Mouse (Mus musculus): ENCODE data around the gene Sectm1b. TPM values are rescaled to one million over a fixed set of nuclear protein-coding genes. Genes with fewer than 3 reads are reported as not detected.
"Not testable (repeated sequence)": the region's sequence is repeated elsewhere in the genome, so short reads cannot be mapped to it uniquely, and the experiment has no call there.

Gene Sectm1b
- total RNA-seq, 2 experiments from 2014 or later: not detected

- ATAC-seq (replicated peaks; ENCODE audit: poor library complexity): peak; percentile 52
Measured at GRCm38 (mm10) chr11:121075655-121076054, 12.3 kb upstream of the Sectm1b start.

GRCm38 (mm10) chr11:121069662-121070061 is 6.3 kb upstream of the Sectm1b start:
- ATAC-seq (replicated peaks; ENCODE audit: poor library complexity): not testable (repeated sequence)

GRCm38 (mm10) chr11:121067895-121068294 is 4.5 kb upstream of the Sectm1b start:
- ATAC-seq (replicated peaks; ENCODE audit: poor library complexity): no peak

- ATAC-seq (replicated peaks; ENCODE audit: poor library complexity): no peak
Measured at GRCm38 (mm10) chr11:121064197-121064596, 828 bp upstream of the Sectm1b start.

DNA sequence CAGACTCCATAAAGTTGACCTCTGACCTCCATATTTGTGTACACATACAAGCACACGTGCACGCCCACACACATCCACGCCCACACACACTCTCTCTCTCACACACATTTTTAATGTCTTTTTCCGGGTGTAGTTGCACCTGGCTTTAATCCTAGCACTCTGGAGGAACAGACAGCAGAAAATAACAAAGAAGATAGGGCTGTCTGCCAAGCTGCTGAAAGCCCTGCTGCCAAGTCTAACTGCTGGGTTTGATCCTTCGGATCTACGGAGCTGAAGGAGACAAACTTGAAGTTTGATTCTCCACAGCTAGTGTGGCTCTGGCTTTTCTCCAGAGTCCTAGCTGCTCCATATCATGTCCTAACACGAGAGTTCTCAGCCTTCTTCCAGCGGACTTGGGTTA is 1.8 kb downstream of the Sectm1b start:
- ATAC-seq (replicated peaks; ENCODE audit: poor library complexity): no peak

DNA sequence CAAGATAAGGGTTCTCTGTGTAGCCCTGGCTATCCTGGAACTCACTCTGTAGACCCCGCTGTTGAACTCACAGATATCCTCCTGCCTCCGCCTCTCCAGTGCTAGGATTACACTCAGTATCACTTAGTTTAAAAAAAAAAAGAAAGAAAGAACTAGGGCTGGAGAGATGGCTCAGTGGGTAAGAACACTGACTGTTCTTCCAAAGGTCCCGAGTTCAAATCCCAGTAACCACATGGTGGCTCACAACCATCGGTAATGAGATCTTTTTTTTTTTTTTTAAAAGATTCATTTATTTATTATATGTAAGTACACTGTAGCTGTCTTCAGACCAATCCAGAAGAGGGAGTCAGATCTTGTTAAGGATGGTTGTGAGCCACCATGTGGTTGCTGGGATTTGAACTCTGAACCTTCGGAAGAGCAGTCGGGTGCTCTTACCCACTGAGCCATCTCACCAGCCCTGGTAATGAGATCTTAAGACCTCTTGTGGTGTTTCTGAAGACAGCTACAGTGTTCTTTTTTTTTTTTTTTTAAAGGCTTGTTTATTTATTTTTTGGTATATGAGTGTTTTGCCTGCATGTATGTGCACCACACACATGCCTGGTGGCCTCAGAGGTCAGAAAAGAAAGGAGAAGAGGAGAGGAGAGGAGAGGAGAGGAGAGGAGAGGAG is 2.8 kb downstream of the Sectm1b start:
- ATAC-seq (replicated peaks; ENCODE audit: poor library complexity): not testable (repeated sequence)

DNA sequence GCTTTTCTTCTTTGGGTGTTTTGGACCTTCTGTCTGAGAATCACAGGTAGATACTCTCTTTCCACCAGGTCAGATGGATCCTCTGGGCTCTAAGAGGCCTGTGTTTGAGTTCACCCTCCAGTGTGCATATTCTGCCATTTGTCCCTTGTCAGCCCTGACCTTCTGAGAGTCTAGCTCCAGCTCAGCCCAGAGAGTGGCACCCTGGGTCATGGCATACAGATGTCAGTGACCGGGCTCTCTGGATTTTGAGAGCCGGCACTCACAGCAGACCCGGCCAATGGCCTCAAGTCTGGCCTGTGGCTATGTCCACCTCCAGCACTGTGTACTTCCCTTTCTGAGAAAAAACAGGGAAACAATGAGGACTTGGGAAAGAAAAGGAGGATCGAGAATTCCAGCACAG is 3.9 kb downstream of the Sectm1b start:
- ATAC-seq (replicated peaks; ENCODE audit: poor library complexity): no peak

GRCm38 (mm10) chr11:121058956-121059355 is 4.4 kb downstream of the Sectm1b start:
- no peak for ATAC-seq (replicated peaks; ENCODE audit: poor library complexity)

DNA sequence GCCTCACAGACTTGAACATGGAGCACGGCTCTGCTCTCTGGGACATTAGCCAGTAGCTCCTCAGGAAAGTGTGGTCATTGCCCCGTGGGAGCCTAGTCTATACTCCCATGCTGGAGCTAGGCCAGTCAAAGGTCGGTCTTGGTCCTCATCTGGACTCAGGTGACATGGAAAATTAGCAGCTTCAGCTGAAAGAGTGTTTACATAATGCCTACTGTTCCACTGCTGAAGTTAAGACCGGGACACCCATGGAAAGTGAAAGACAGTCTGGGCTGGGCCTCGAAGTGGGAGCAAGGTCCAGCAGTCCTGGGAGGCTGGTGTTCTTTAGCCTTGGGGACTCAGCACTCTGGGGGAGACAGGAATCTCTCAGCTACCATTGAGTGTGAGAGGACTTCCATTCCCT is 5.2 kb downstream of the Sectm1b start:
- no peak for ATAC-seq (replicated peaks; ENCODE audit: poor library complexity)

DNA sequence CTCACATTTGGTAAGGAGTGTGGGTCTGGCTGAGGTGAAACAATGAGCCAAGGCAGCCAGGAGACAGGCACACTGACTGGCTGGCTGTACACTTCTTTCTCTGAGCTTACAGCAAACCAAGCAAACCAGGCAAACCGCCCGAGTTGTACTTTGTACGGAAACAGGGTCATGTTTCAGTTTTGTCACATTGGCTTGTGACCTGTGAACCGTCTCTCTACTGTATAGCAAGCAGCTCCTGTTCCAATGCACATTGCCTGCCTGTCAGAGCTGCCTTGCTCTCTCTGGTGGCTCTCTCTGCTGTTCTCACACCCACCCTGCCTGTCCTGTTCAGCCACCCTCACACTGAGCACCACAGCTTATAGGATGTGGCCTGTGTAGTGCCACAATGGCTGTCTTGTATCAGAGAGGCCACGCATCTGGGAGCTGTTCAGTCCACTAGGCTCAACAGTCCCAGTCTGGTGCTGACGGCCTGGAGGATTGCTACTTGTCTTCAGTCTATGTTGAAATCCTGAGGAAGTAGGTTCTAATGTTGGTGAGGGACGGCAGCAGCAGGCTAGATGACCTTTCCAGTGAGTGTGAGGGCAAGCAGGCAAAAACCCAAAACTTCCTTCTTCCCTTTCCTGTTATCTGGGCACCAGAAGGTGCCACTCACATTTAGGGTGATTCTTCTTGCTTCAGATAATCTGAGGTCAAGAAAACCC is 6.7 kb downstream of the Sectm1b start:
- peak; percentile 55 for ATAC-seq (replicated peaks; ENCODE audit: poor library complexity)

DNA sequence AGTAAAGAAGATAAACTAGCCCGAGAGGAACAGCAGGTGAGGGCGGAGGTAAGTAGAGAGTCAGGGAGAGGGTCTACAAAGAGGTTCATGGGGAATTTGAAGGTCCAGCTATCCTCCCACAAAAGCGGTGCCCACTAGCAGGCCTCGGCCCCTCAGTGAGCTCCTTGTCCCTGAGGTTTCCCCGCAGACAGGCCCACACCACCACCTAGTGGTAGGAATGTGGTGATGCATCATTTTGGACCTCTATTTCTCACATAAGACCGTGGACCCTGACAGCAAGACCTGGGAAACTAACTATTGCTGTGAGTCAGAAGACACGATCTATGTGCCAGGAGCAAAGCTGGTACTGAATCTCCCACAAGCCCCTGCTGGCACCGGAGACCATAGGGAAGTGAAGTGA is 9.8 kb downstream of the Sectm1b start:
- peak; percentile 97 for ATAC-seq (replicated peaks; ENCODE audit: poor library complexity)

- ATAC-seq (replicated peaks; ENCODE audit: poor library complexity): no peak
Measured at GRCm38 (mm10) chr11:121052387-121052786, 11.0 kb downstream of the Sectm1b start.

DNA sequence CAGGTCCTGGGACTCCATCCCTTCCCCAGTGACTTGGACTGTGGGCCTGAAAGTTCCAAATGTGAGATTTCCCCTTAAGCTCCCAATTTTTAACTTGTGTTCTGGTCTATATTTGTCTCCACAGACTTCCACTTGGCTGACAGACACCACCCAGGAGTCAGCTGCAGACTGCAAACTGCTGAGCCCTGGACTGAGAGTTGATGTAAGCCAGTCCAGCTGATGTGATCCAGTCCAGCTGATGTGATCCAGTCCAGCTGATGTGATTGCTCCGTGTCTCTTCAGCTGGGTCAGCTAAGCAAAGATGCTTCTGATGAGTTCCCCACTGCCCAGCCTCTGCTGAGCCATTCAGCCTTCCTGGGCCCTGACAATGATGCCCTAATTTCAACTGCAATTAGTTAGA is 11.6 kb downstream of the Sectm1b start:
- no peak for ATAC-seq (replicated peaks; ENCODE audit: poor library complexity)

GRCm38 (mm10) chr11:121049840-121050239 is 13.5 kb downstream of the Sectm1b start:
- ATAC-seq (replicated peaks; ENCODE audit: poor library complexity): no peak

- peak; percentile 69 for ATAC-seq (replicated peaks; ENCODE audit: poor library complexity)
Measured at GRCm38 (mm10) chr11:121047826-121048399, 15.5 kb downstream of the Sectm1b start.

- no peak for ATAC-seq (replicated peaks; ENCODE audit: poor library complexity)
Measured at GRCm38 (mm10) chr11:121045286-121045685, 18.1 kb downstream of the Sectm1b start.

DNA sequence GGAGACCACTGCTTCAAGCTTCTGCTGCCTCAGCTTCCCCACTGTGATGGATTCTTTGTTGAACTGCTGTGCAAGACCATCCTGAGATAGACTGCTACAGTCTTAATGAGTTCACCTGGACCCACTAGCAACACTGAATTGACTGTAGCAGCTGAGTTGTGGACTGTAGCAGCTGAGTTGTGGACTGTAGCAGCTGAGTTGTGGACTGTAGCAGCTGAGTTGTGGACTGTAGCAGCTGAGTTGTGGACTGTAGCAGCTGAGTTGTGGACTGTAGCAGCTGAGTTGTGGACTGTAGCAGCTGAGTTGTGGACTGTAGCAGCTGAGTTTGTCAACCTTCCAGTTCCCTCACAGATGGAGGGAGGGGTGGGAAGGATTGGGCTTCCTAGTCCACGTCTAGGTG is 20.3 kb downstream of the Sectm1b start:
- not testable (repeated sequence) for ATAC-seq (replicated peaks; ENCODE audit: poor library complexity)

DNA sequence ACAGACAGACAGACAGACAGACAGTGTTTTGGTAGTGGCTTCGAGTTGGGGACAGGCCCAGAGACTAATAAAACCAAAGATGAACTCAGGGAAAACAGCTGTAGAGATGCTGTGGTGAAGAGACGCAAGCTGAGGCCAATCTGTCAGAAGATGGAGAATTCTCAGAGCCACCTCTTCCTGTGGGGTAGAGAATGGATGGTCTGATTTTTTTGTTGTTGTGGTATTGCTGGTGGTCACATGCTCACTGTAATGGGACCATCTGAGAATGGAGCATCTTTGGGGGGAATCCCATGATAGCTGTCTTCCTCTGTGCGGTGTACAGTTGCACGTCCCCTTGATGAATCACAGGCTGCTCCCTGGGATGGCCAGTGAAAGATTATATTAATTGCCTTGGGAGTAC is 20.9 kb downstream of the Sectm1b start:
- ATAC-seq (replicated peaks; ENCODE audit: poor library complexity): no peak

GRCm38 (mm10) chr11:121041636-121042035 is 21.7 kb downstream of the Sectm1b start:
- no peak for ATAC-seq (replicated peaks; ENCODE audit: poor library complexity)

- ATAC-seq (replicated peaks; ENCODE audit: poor library complexity): peak; percentile 90
Measured at GRCm38 (mm10) chr11:121041212-121041611, 22.2 kb downstream of the Sectm1b start.

GRCm38 (mm10) chr11:121039302-121039701 is 24.1 kb downstream of the Sectm1b start, which contains the start of gene Cd7:
Gene Cd7 (minus strand): TSS chr11:121039418.
- peak; percentile 30 for ATAC-seq (replicated peaks; ENCODE audit: poor library complexity)

Measured in megakaryocyte progenitor cell, adult 5-6 weeks (primary cell).